Mouse (Mus musculus) forelimb bud, embryonic 11.5 days (tissue): Measurements from ENCODE around the gene Rap2a.

Experiments used
- DNase-seq: peaks from one replicate; pipeline ENCODE4 v3.0.0-alpha.2; 2012; ENCODE audit warnings: low read depth, low spot score

Rap2a gene

GRCm38 (mm10) chr14:120499601-120500000 is 21.4 kb downstream of the Rap2a start:
- no peak for DNase-seq

GRCm38 (mm10) chr14:120500021-120500560 is 21.8 kb downstream of the Rap2a start:
- DNase-seq = no peak

GRCm38 (mm10) chr14:120500791-120501190 is 22.5 kb downstream of the Rap2a start:
- DNase-seq = no peak

- DNase-seq = no peak
Observed at GRCm38 (mm10) chr14:120503641-120504040, 25.4 kb downstream of the Rap2a start.

GRCm38 (mm10) chr14:120504423-120504822 is 26.2 kb downstream of the Rap2a start:
- no peak for DNase-seq

- DNase-seq = no peak
Observed at GRCm38 (mm10) chr14:120504928-120505461, 26.8 kb downstream of the Rap2a start.

GRCm38 (mm10) chr14:120505918-120506317 is 27.7 kb downstream of the Rap2a start:
- DNase-seq = no peak

- no peak for DNase-seq
Observed at GRCm38 (mm10) chr14:120507516-120507915, 29.3 kb downstream of the Rap2a start.

- DNase-seq = no peak
Observed at GRCm38 (mm10) chr14:120508566-120509365, 30.5 kb downstream of the Rap2a start.

- no peak for DNase-seq
Observed at GRCm38 (mm10) chr14:120509366-120509640, 31.1 kb downstream of the Rap2a start.

GRCm38 (mm10) chr14:120511821-120512220 is 33.6 kb downstream of the Rap2a start:
- no peak for DNase-seq

GRCm38 (mm10) chr14:120514821-120515271 is 36.6 kb downstream of the Rap2a start:
- DNase-seq = no peak

- no peak for DNase-seq
Observed at GRCm38 (mm10) chr14:120515376-120515775, 37.1 kb downstream of the Rap2a start.

GRCm38 (mm10) chr14:120518706-120519105 is 40.5 kb downstream of the Rap2a start:
- DNase-seq = no peak

GRCm38 (mm10) chr14:120519921-120520320 is 41.7 kb downstream of the Rap2a start:
- DNase-seq = no peak

GRCm38 (mm10) chr14:120520843-120521242 is 42.6 kb downstream of the Rap2a start:
- DNase-seq = no peak

GRCm38 (mm10) chr14:120523296-120523695 is 45.1 kb downstream of the Rap2a start:
- no peak for DNase-seq

- no peak for DNase-seq
Observed at GRCm38 (mm10) chr14:120525644-120526043, 47.4 kb downstream of the Rap2a start.

- no peak for DNase-seq
Observed at GRCm38 (mm10) chr14:120533301-120533700, 55.1 kb downstream of the Rap2a start.

- DNase-seq = no peak
Observed at GRCm38 (mm10) chr14:120534841-120535271, 56.6 kb downstream of the Rap2a start.

GRCm38 (mm10) chr14:120535446-120535845 is 57.2 kb downstream of the Rap2a start:
- no peak for DNase-seq

- no peak for DNase-seq
Observed at GRCm38 (mm10) chr14:120535924-120536323, 57.7 kb downstream of the Rap2a start.

- no peak for DNase-seq
Observed at GRCm38 (mm10) chr14:120539128-120539527, 60.9 kb downstream of the Rap2a start.
